Mouse (Mus musculus) bone marrow, adult 2 months (tissue): ENCODE measurements at regions not wholly inside any gene's neighbourhood (a gene's known extent, or its start where the extent isn't known, plus 50 kb on each side); places are given as distances from the start of the nearest gene placed in this dataset.

ENCODE experiments used
- H3K27ac ChIP-seq: fragments of 200-500 bp; 2 replicates; pipeline ENCODE4 v1.5.1; 2012; ENCODE audit warnings: low read depth, mild to moderate bottlenecking, control low read depth, inconsistent platforms, low read length; ENCODE audit not compliant: control insufficient read depth, poor library complexity, insufficient read depth
- H3K4me1 ChIP-seq: fragments of 200-500 bp; 2 replicates; pipeline ENCODE4 v1.6.1; 2011; ENCODE audit warnings: low read length; ENCODE audit not compliant: control insufficient read depth, insufficient read depth
- H3K4me3 ChIP-seq: fragments of 200-500 bp; replicated peaks from 2 replicates; pipeline ENCODE3; 2011; ENCODE audit warnings: mild to moderate bottlenecking, low read depth, low read length, control low read depth; ENCODE audit not compliant: control insufficient read depth
- CTCF ChIP-seq: fragments of 200-500 bp; IDR thresholded peaks from 2 replicates; pipeline ENCODE4 v1.5.1; 2011; ENCODE audit warnings: low read length, control low read depth; ENCODE audit not compliant: control insufficient read depth, insufficient read depth
- POLR2A ChIP-seq: fragments of 200-500 bp; IDR thresholded peaks from 2 replicates; pipeline ENCODE4 v1.6.1; 2011; ENCODE audit warnings: low read depth, mild to moderate bottlenecking, control low read depth, low read length, borderline replicate concordance; ENCODE audit not compliant: control insufficient read depth
- WGBS: fragments of 180-500 bp; shearing (Covaris S2); methylation state at CpG from one replicate; pipeline ENCODE4 v1.1.7; 2018; 5-methylcytosine and 5-hydroxymethylcytosine counted together

GRCm38 (mm10) chr5:73846096-73846782, 195.1 kb downstream of the Spata18 start:
- Histone ChIP-seq H3K27ac (no peak overlapping the region), H3K4me3 (no peak overlapping the region), H3K4me1 (no peaks in the 10 kb centered on the region)
- no peak for TF ChIP-seq CTCF
- TF ChIP-seq POLR2A: no peak
- WGBS: 67% methylated on average over 12 of the region's 12 CpGs

- Histone ChIP-seq H3K4me1 (no peaks in the 10 kb centered on the region), H3K27ac (no peak overlapping the region), H3K4me3 (no peak overlapping the region)
- TF ChIP-seq CTCF (no peak), POLR2A (no peak)
- WGBS: 74% methylated on average over 6 of the region's 6 CpGs
Measured at GRCm38 (mm10) chr5:73846783-73847151, 195.6 kb downstream of the Spata18 start.

GRCm38 (mm10) chr5:73851501-73851900, 200.3 kb downstream of the Spata18 start:
- Histone ChIP-seq H3K4me1 (no peaks in the 10 kb centered on the region), H3K4me3 (no peak overlapping the region), H3K27ac (no peak overlapping the region)
- WGBS: 57% methylated on average over 2 of the region's 2 CpGs
- TF ChIP-seq CTCF: no peak
- TF ChIP-seq POLR2A: no peak

GRCm38 (mm10) chr5:73854025-73854773, 203.0 kb downstream of the Spata18 start:
- Histone ChIP-seq H3K4me3 (no peak overlapping the region), H3K27ac (no peak overlapping the region), H3K4me1 (no peaks in the 10 kb centered on the region)
- TF ChIP-seq CTCF (peak; percentile 64), POLR2A (no peak)
- WGBS: 50% methylated on average over 22 of the region's 22 CpGs

- no peak overlapping the region for H3K27ac ChIP-seq
- H3K4me1 ChIP-seq: no peaks in the 10 kb centered on the region
- WGBS: 80% methylated on average over 18 of the region's 18 CpGs
- TF ChIP-seq CTCF: no peak
- TF ChIP-seq POLR2A: no peak
- no peak overlapping the region for H3K4me3 ChIP-seq
Measured at GRCm38 (mm10) chr5:73854774-73855371, 203.7 kb downstream of the Spata18 start.

GRCm38 (mm10) chr5:73859320-73859719, 208.1 kb downstream of the Spata18 start:
- TF ChIP-seq CTCF (no peak), POLR2A (no peak)
- no peaks in the 10 kb centered on the region; the same call in 1 of the 2 replicates for H3K4me1 ChIP-seq
- no peak overlapping the region for H3K4me3 ChIP-seq
- H3K27ac ChIP-seq: no peak overlapping the region
- whole genome bisulfite sequencing: 87% methylated on average over 1 of the region's 1 CpGs

GRCm38 (mm10) chr5:73864138-73864761, 204.0 kb downstream of the Usp46 start:
- Histone ChIP-seq H3K4me3 (no peak overlapping the region), H3K4me1 (no peaks in the 10 kb centered on the region; the same call in 1 of the 2 replicates), H3K27ac (no peak overlapping the region)
- TF ChIP-seq CTCF (peak; percentile 42; the same call in 1 of the 2 replicates), POLR2A (no peak)
- WGBS: 19% methylated on average over 9 of the region's 9 CpGs
